Mouse (Mus musculus) heart, postnatal 0 days (tissue): ENCODE results near the gene Alg9. TPM values are rescaled to one million over a fixed set of nuclear protein-coding genes. Genes with fewer than 3 reads are reported as not detected.
A peak's percentile ranks its signal among the peaks of the same experiment; 100 is the strongest.

Source experiments
- ATAC-seq: fragments of 200-750 bp; cut with Nextera tagmentation; 2 replicates; pipeline ENCODE4 v1.8.0; 2017; ENCODE audit warnings: low read depth, moderate number of reproducible peaks, moderate library complexity; ENCODE audit not compliant: insufficient read depth
- DNase-seq: peaks from one replicate; pipeline ENCODE4 v3.0.0-alpha.2; 2016; ENCODE audit warnings: low spot score
- H3K27ac ChIP-seq: fragments of 300-500 bp; sonication (generic); 2 replicates; pipeline ENCODE4 v1.5.1; 2014; ENCODE audit warnings: low read depth, mild to moderate bottlenecking
- H3K27me3 ChIP-seq: fragments of 300-500 bp; sonication (generic); 2 replicates; pipeline ENCODE4 v1.6.1; 2014; ENCODE audit warnings: low read length, mixed read lengths; ENCODE audit not compliant: control insufficient read depth, insufficient read depth
- H3K36me3 ChIP-seq: fragments of 300-500 bp; sonication (generic); replicated peaks from 2 replicates; pipeline ENCODE4 v1.6.1; 2014; ENCODE audit warnings: low read length, mixed read lengths; ENCODE audit not compliant: control insufficient read depth, insufficient read depth
- H3K4me1 ChIP-seq: fragments of 300-500 bp; sonication (generic); 2 replicates; pipeline ENCODE4 v1.6.1; 2014; ENCODE audit warnings: antibody characterized with exemption; ENCODE audit not compliant: control insufficient read depth, insufficient read depth
- H3K4me2 ChIP-seq: fragments of 300-500 bp; sonication (generic); 2 replicates; pipeline ENCODE4 v1.6.1; 2014; ENCODE audit warnings: low read depth, mild to moderate bottlenecking, low read length, moderate library complexity
- H3K4me3 ChIP-seq: fragments of 300-500 bp; sonication (generic); 2 replicates; pipeline ENCODE4 v1.5.1; 2014; ENCODE audit warnings: low read depth, low read length
- H3K9ac ChIP-seq: fragments of 300-500 bp; sonication (generic); replicated peaks from 2 replicates; pipeline ENCODE4 v1.6.1; 2014; ENCODE audit warnings: low read depth, low read length, mixed read lengths
- H3K9me3 ChIP-seq: fragments of 300-500 bp; sonication (generic); replicated peaks from 2 replicates; pipeline ENCODE4 v1.6.1; 2016; ENCODE audit warnings: low read length; ENCODE audit not compliant: control insufficient read depth
- CTCF ChIP-seq: IDR thresholded peaks from 2 replicates; pipeline ENCODE4 v1.5.1; 2016; ENCODE audit warnings: antibody characterized with exemption, control low read depth, low read depth
- EP300 ChIP-seq: IDR thresholded peaks from 2 replicates; pipeline ENCODE4 v1.6.1; 2016; ENCODE audit warnings: antibody characterized with exemption, low read depth
- WGBS: fragments of 180-500 bp; shearing (Covaris S2); extraction: QIAGEN DNeasy Blood & Tissue Kit; methylation state at CpG from one replicate; pipeline ENCODE4 v1.1.7; 2014; 5-methylcytosine and 5-hydroxymethylcytosine counted together
- polyA plus RNA-seq: library from polyadenylated mRNA; unstranded; fragments of >200 nt; fragmentation: Nextera tagmentation; extraction: Ambion mirVana; gene quantifications from 2 replicates; pipeline ENCODE4 v1.2.1, GENCODE M21; 2015
- total RNA-seq: library from RNA; depleted of rRNA; stranded (reverse); fragments of >200 nt; gene quantifications from 2 replicates; pipeline ENCODE4 v1.2.3, GENCODE M21; 2014; ENCODE audit warnings: low replicate concordance

Alg9 gene
- total and polyA plus RNA-seq, 2 experiments from 2014 or later: 11.4 to 23.9 TPM

DNA sequence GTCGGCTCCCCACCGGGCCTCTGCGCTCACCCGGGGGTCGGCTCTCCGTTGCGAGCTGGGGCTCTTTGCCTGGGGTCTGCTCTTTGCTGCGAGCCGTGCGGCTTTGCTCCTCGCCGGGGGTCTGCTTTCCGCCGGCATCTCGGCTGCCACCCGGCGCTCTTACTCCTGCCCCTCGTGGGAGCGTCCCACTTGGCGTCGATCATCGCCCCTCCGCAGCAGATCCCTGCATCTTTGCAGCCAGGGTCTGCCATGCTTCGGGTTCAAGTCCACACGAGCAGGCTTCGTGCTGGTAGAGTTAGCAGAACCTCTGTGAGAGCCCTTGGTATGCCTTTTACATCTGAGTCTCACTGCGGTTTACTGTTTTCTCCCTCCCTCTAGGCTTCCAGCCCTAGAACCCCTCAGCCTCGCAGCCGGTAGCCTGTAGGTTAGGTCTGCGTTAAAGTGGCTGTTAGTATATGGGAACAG is 875 bp downstream of the Alg9 start:
- Histone ChIP-seq H3K4me3 (peak overlapping the region; percentile 92), H3K9me3 (no peaks in the 10 kb centered on the region), H3K36me3 (peaks cover 30% of the 10 kb centered on the region; the same call in 1 of the 2 replicates), H3K27me3 (no peaks in the 10 kb centered on the region), H3K4me2 (peak overlapping the region; percentile 80), H3K27ac (no peak overlapping the region), H3K9ac (peak overlapping the region; percentile 84), H3K4me1 (peaks cover 14% of the 10 kb centered on the region; the same call in 1 of the 2 replicates)
- TF ChIP-seq EP300 (no peak), CTCF (no peak)
- WGBS: 0% methylated on average over 30 of the region's 30 CpGs
- DNase-seq: no peak
- peak; percentile 28; the same call in 1 of the 2 replicates for ATAC-seq

- 55% methylated on average over 11 of the region's 11 CpGs for WGBS
- H3K27ac ChIP-seq: no peak overlapping the region
These were observed 1.4 kb downstream of the Alg9 start for GRCm38 (mm10) chr9:50776162-50776760.

DNA sequence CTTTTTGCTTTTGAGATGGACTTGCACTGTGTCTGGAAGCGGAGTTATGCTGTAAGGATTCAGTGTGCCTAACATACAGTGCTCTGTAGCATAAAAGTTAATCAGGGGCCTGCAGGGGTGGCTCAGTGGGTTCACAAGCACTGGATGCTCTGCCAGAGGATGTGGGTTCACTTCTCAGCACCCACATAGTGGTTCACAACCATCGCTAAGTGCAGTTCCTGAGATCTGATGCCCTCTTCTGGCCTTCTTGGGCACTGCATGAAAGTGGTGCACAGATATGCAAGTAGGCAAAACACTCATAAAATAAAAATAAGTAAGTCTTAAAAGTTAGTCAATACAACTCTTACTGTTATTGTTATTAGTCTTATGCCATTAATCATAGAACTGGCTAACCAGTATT is 7.3 kb downstream of the Alg9 start:
- Histone ChIP-seq H3K9ac (no peak overlapping the region), H3K4me2 (no peak overlapping the region)

More at GRCm38 (mm10) chr9:50776162-50776760, 1.4 kb downstream of the Alg9 start:
- peak overlapping the region; percentile 84; the same call in 1 of the 2 replicates for H3K9ac ChIP-seq
- DNase-seq (no peak), ATAC-seq (no peak)
- peak overlapping the region; percentile 92 for H3K4me3 ChIP-seq
- H3K4me2 ChIP-seq: peak overlapping the region; percentile 80
- H3K36me3 ChIP-seq: peaks cover 32% of the 10 kb centered on the region; the same call in 1 of the 2 replicates
- no peaks in the 10 kb centered on the region for H3K27me3 ChIP-seq
- TF ChIP-seq EP300: no peak
- TF ChIP-seq CTCF: no peak
- no peaks in the 10 kb centered on the region for H3K9me3 ChIP-seq
- H3K4me1 ChIP-seq: peaks cover 14% of the 10 kb centered on the region; the same call in 1 of the 2 replicates

DNA sequence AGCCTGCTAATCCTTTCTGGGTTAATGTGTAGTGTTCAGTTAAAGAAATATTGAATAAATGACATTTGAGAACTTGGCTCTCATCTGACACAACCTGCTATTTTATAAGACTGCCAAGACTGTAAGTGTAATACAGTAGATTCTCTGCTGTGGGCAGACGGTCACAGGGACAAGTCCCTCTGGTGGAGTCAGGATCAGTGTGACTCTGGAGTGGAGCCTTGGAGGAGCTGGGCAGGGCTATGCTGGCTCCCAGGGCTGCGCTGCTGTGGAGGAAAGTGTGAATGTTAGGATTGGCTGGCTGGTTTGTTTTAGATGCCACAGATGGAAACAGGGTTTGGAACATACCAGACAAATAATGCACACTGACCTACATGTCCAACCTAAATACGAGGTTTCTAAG is 20.4 kb downstream of the Alg9 start:
- Histone ChIP-seq H3K36me3 (peaks cover 46% of the 10 kb centered on the region), H3K9ac (no peak overlapping the region), H3K4me3 (no peak overlapping the region), H3K9me3 (no peaks in the 10 kb centered on the region), H3K27me3 (no peaks in the 10 kb centered on the region), H3K4me2 (no peak overlapping the region), H3K27ac (no peak overlapping the region), H3K4me1 (no peaks in the 10 kb centered on the region)
- no peak for TF ChIP-seq EP300
- no peak for TF ChIP-seq CTCF
- 88% methylated on average over 3 of the region's 3 CpGs for WGBS
- ATAC-seq (no peak), DNase-seq (no peak)

More for the DNA sequence above, 7.3 kb downstream of the Alg9 start:
- WGBS: 83% methylated on average over 2 of the region's 2 CpGs
- DNase-seq (no peak), ATAC-seq (no peak)
- no peaks in the 10 kb centered on the region for H3K4me1 ChIP-seq
- no peaks in the 10 kb centered on the region for H3K9me3 ChIP-seq
- H3K4me3 ChIP-seq: no peak overlapping the region
- no peak overlapping the region for H3K27ac ChIP-seq
- TF ChIP-seq EP300 (no peak), CTCF (peak; percentile 43)
- H3K36me3 ChIP-seq: peaks cover 74% of the 10 kb centered on the region
- H3K27me3 ChIP-seq: no peaks in the 10 kb centered on the region

DNA sequence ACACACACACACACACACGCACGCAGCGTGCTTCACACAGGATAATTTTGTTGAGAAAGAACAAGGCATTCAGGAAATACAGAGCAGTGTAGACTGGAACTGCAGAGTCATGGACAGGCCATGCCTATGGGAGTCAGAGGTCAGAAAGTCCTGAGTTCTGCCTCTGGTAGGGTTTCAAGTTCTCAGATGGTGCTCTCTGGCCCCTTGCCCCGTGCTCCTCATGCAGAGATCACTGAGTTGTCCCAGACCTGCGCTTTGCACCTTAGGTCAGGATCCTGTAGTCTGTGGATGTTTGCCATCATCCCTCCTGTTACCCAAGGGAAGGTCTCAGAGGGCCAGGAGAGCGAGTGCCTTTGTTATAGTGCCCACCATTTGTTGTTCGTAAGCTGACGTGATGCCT is 22.0 kb downstream of the Alg9 start:
- TF ChIP-seq EP300: no peak
- TF ChIP-seq CTCF: no peak
- Histone ChIP-seq H3K4me2 (no peak overlapping the region), H3K4me3 (no peak overlapping the region), H3K27ac (no peak overlapping the region), H3K4me1 (no peaks in the 10 kb centered on the region), H3K9me3 (no peaks in the 10 kb centered on the region), H3K27me3 (no peaks in the 10 kb centered on the region), H3K9ac (no peak overlapping the region), H3K36me3 (peaks cover 45% of the 10 kb centered on the region)
- DNase-seq (no peak), ATAC-seq (no peak)
- 89% methylated on average over 8 of the region's 8 CpGs for WGBS

DNA sequence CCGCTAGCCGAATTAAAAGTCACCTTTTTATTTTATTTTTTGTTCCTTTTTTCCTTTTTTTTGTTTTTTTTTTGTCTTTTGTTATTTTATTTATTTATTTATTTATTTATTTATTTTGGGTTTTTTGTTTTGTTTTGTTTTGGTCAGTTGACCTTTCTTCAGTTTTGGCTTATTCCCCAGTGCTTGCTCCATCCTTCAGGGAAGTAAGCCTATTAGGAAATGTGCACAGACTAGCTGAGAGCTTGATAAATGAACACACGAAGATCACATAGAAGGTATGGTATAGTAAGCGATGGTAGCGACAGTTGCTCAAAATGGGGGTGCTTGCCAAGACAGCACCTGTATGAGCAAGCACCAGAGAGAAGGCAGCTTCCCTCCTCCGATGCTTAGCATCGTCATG is 22.8 kb downstream of the Alg9 start:
- TF ChIP-seq EP300 (no peak), CTCF (no peak)
- no peak for DNase-seq
- Histone ChIP-seq H3K4me2 (no peak overlapping the region), H3K4me3 (no peak overlapping the region), H3K27me3 (no peaks in the 10 kb centered on the region), H3K9ac (no peak overlapping the region), H3K4me1 (no peaks in the 10 kb centered on the region), H3K27ac (no peak overlapping the region), H3K36me3 (peaks cover 45% of the 10 kb centered on the region), H3K9me3 (no peaks in the 10 kb centered on the region)
- ATAC-seq: no peak
- 89% methylated on average over 7 of the region's 7 CpGs for WGBS
